Mouse (Mus musculus) embryonic facial prominence, embryonic 14.5 days (tissue): ENCODE data around the gene Rexo2. TPM values are rescaled to one million over a fixed set of nuclear protein-coding genes. Genes with fewer than 3 reads are reported as not detected.

Experiments
- ATAC-seq: fragments of 200-750 bp; cut with Nextera tagmentation; 2 replicates; pipeline ENCODE4 v1.8.0; 2017; ENCODE audit warnings: low read depth, moderate number of reproducible peaks, moderate TSS enrichment
- DNase-seq: peaks from one replicate; pipeline ENCODE4 v3.0.0-alpha.2; 2015; ENCODE audit warnings: low spot score
- H3K27ac ChIP-seq: fragments of 300-500 bp; sonication (generic); replicated peaks from 2 replicates; pipeline ENCODE4 v1.5.1; 2014; ENCODE audit warnings: low read depth, mild to moderate bottlenecking, low read length, moderate library complexity
- H3K27me3 ChIP-seq: fragments of 300-500 bp; sonication (generic); replicated peaks from 2 replicates; pipeline ENCODE4 v1.6.1; 2014; ENCODE audit warnings: low read length; ENCODE audit not compliant: control insufficient read depth, insufficient read depth
- H3K36me3 ChIP-seq: fragments of 300-500 bp; sonication (generic); 2 replicates; pipeline ENCODE4 v1.6.1; 2014; ENCODE audit warnings: low read length, mixed read lengths; ENCODE audit not compliant: control insufficient read depth, insufficient read depth
- H3K4me1 ChIP-seq: fragments of 300-500 bp; sonication (generic); 2 replicates; pipeline ENCODE4 v1.6.1; 2014; ENCODE audit warnings: antibody characterized with exemption, low read length; ENCODE audit not compliant: control insufficient read depth, insufficient read depth
- H3K4me2 ChIP-seq: fragments of 300-500 bp; sonication (generic); 2 replicates; pipeline ENCODE4 v1.6.1; 2014; ENCODE audit warnings: low read depth, mild to moderate bottlenecking, low read length, moderate library complexity, mixed read lengths
- H3K4me3 ChIP-seq: fragments of 300-500 bp; sonication (generic); 2 replicates; pipeline ENCODE4 v1.5.1; 2014; ENCODE audit warnings: low read depth, mild to moderate bottlenecking, low read length
- H3K9ac ChIP-seq: fragments of 300-500 bp; sonication (generic); 2 replicates; pipeline ENCODE4 v1.6.1; 2014; ENCODE audit warnings: low read depth, mild to moderate bottlenecking, low read length, moderate library complexity, mixed read lengths
- H3K9me3 ChIP-seq: fragments of 300-500 bp; sonication (generic); 2 replicates; pipeline ENCODE4 v1.6.1; 2016; ENCODE audit warnings: low read length; ENCODE audit not compliant: control insufficient read depth
- WGBS: fragments of 180-500 bp; shearing (Covaris S2); extraction: QIAGEN DNeasy Blood & Tissue Kit; methylation state at CpG from one replicate; pipeline ENCODE4 v1.1.7; 2014; 5-methylcytosine and 5-hydroxymethylcytosine counted together
- microRNA-seq: library from miRNA; unstranded; fragments of <30 nt; microRNA quantifications from one replicate; pipeline ENCODE4, GENCODE M21; 2016; ENCODE audit warnings: borderline number of aligned reads
- polyA plus RNA-seq: library from polyadenylated mRNA; unstranded; fragments of >200 nt; fragmentation: Nextera tagmentation; extraction: Ambion mirVana; gene quantifications from 2 replicates; pipeline ENCODE4 v1.2.1, GENCODE M21; 2014

The Rexo2 gene
- polyA plus RNA-seq, 1 experiment from 2014 or later, result 114 TPM

- ATAC-seq (no peak), DNase-seq (no peak)
- Histone ChIP-seq H3K9ac (no peak overlapping the region), H3K4me2 (no peak overlapping the region), H3K9me3 (no peaks in the 10 kb centered on the region), H3K27me3 (no peaks in the 10 kb centered on the region), H3K36me3 (no peaks in the 10 kb centered on the region), H3K4me3 (no peak overlapping the region), H3K4me1 (no peaks in the 10 kb centered on the region), H3K27ac (no peak overlapping the region)
- 91% methylated on average over 7 of the region's 7 CpGs for WGBS
Measured at GRCm38 (mm10) chr9:48427176-48427575, 53.2 kb downstream of the Rexo2 start.

GRCm38 (mm10) chr9:48423256-48423655 lies 57.2 kb downstream of the Rexo2 start:
- no peaks in the 10 kb centered on the region for H3K27me3 ChIP-seq
- DNase-seq (no peak), ATAC-seq (no peak)
- no peaks in the 10 kb centered on the region for H3K4me1 ChIP-seq
- H3K4me2 ChIP-seq, result no peak overlapping the region
- H3K36me3 ChIP-seq, result no peaks in the 10 kb centered on the region
- H3K9me3 ChIP-seq, result no peaks in the 10 kb centered on the region
- H3K9ac ChIP-seq, result no peak overlapping the region
- H3K4me3 ChIP-seq, result no peak overlapping the region
- H3K27ac ChIP-seq, result no peak overlapping the region
- WGBS, result 39% methylated on average over 1 of the region's 1 CpGs

- Histone ChIP-seq H3K36me3 (no peaks in the 10 kb centered on the region), H3K9ac (no peak overlapping the region), H3K27me3 (no peaks in the 10 kb centered on the region), H3K27ac (no peak overlapping the region), H3K4me2 (no peak overlapping the region), H3K4me3 (no peak overlapping the region), H3K9me3 (no peaks in the 10 kb centered on the region), H3K4me1 (no peaks in the 10 kb centered on the region)
- no peak for DNase-seq
- ATAC-seq, result no peak
- 83% methylated on average over 8 of the region's 8 CpGs for WGBS
Measured at GRCm38 (mm10) chr9:48422382-48422781, 58.0 kb downstream of the Rexo2 start.

GRCm38 (mm10) chr9:48421561-48421960 lies 58.9 kb downstream of the Rexo2 start:
- H3K4me2 ChIP-seq, result no peak overlapping the region
- DNase-seq (no peak), ATAC-seq (no peak)
- no peaks in the 10 kb centered on the region for H3K27me3 ChIP-seq
- no peaks in the 10 kb centered on the region for H3K9me3 ChIP-seq
- WGBS, result 84% methylated on average over 2 of the region's 2 CpGs
- no peaks in the 10 kb centered on the region for H3K36me3 ChIP-seq
- H3K4me3 ChIP-seq, result no peak overlapping the region
- H3K9ac ChIP-seq, result no peak overlapping the region
- no peak overlapping the region for H3K27ac ChIP-seq
- H3K4me1 ChIP-seq, result no peaks in the 10 kb centered on the region

GRCm38 (mm10) chr9:48421029-48421428 lies 59.4 kb downstream of the Rexo2 start:
- 94% methylated on average over 2 of the region's 2 CpGs for WGBS
- no peak overlapping the region for H3K9ac ChIP-seq
- H3K27me3 ChIP-seq, result no peaks in the 10 kb centered on the region
- no peaks in the 10 kb centered on the region for H3K36me3 ChIP-seq
- no peak overlapping the region for H3K27ac ChIP-seq
- ATAC-seq, result no peak
- H3K4me1 ChIP-seq, result no peaks in the 10 kb centered on the region
- no peak for DNase-seq
- no peak overlapping the region for H3K4me3 ChIP-seq
- no peaks in the 10 kb centered on the region for H3K9me3 ChIP-seq
- H3K4me2 ChIP-seq, result no peak overlapping the region

GRCm38 (mm10) chr9:48420437-48420836 lies 60.0 kb downstream of the Rexo2 start:
- Histone ChIP-seq H3K27ac (no peak overlapping the region), H3K4me2 (no peak overlapping the region), H3K9me3 (no peaks in the 10 kb centered on the region), H3K9ac (no peak overlapping the region), H3K4me1 (no peaks in the 10 kb centered on the region), H3K36me3 (no peaks in the 10 kb centered on the region), H3K4me3 (no peak overlapping the region), H3K27me3 (no peaks in the 10 kb centered on the region)
- DNase-seq (no peak), ATAC-seq (no peak)
- 86% methylated on average over 7 of the region's 7 CpGs for WGBS

GRCm38 (mm10) chr9:48418829-48419228 lies 61.6 kb downstream of the Rexo2 start:
- 65% methylated on average over 8 of the region's 8 CpGs for WGBS
- no peaks in the 10 kb centered on the region for H3K9me3 ChIP-seq

More at GRCm38 (mm10) chr9:48418829-48419228, 61.6 kb downstream of the Rexo2 start:
- no peaks in the 10 kb centered on the region for H3K4me1 ChIP-seq
- H3K9ac ChIP-seq, result no peak overlapping the region
- no peak overlapping the region for H3K4me3 ChIP-seq
- no peaks in the 10 kb centered on the region for H3K27me3 ChIP-seq
- no peak for DNase-seq
- H3K27ac ChIP-seq, result no peak overlapping the region
- no peak overlapping the region for H3K4me2 ChIP-seq
- H3K36me3 ChIP-seq, result no peaks in the 10 kb centered on the region
- no peak for ATAC-seq

Small RNAs within 50 kb of the gene (microRNA-seq; reads per million reads assigned to microRNA genes)
- not detected for gene Gm23653

Other genes with a start within 250 kb of the Rexo2 start
- gene Nxpe2, start 127.2 kb downstream of the Rexo2 start, polyA plus RNA-seq, result 1.0 and 1.6 TPM in 2 replicates
- 107 and 109 TPM in 2 replicates for gene Rbm7, start 14.7 kb upstream of the Rexo2 start, polyA plus RNA-seq
- 31.5 and 37.9 TPM in 2 replicates for gene Gm5617, start 14.8 kb upstream of the Rexo2 start, polyA plus RNA-seq
- 12.8 and 18.0 TPM in 2 replicates for gene Nnmt, start 124.5 kb upstream of the Rexo2 start, polyA plus RNA-seq